Mouse (Mus musculus) heart, embryonic 15.5 days (tissue): Measurements from ENCODE around the gene Gm7137. TPM values are rescaled to one million over a fixed set of nuclear protein-coding genes. Genes with fewer than 3 reads are reported as not detected.
"Not testable (repeated sequence)": the region's sequence is repeated elsewhere in the genome, so short reads cannot be mapped to it uniquely, and the experiment has no call there.

Source experiments
- ATAC-seq: fragments of 200-750 bp; cut with Nextera tagmentation; replicated peaks from 2 replicates; pipeline ENCODE4 v1.8.0; 2017; ENCODE audit warnings: low read depth, moderate TSS enrichment; ENCODE audit not compliant: insufficient number of reproducible peaks, insufficient read depth, low FRiP score
- H3K27ac ChIP-seq: fragments of 300-500 bp; sonication (generic); 2 replicates; pipeline ENCODE4 v1.5.1; 2015; ENCODE audit warnings: mild to moderate bottlenecking, inconsistent platforms
- H3K27me3 ChIP-seq: fragments of 300-500 bp; sonication (generic); 2 replicates; pipeline ENCODE4 v1.6.1; 2015; ENCODE audit warnings: inconsistent platforms
- H3K36me3 ChIP-seq: fragments of 300-500 bp; sonication (generic); 2 replicates; pipeline ENCODE4 v1.6.1; 2015; ENCODE audit warnings: mild to moderate bottlenecking, inconsistent platforms
- H3K4me1 ChIP-seq: fragments of 300-500 bp; sonication (generic); replicated peaks from 2 replicates; pipeline ENCODE4 v1.6.1; 2015; ENCODE audit warnings: inconsistent platforms
- H3K4me2 ChIP-seq: fragments of 300-500 bp; sonication (generic); 2 replicates; pipeline ENCODE4 v1.6.1; 2015; ENCODE audit warnings: inconsistent platforms, mild to moderate bottlenecking, moderate library complexity
- H3K4me3 ChIP-seq: fragments of 300-500 bp; sonication (generic); 2 replicates; pipeline ENCODE4 v1.5.1; 2015; ENCODE audit warnings: mild to moderate bottlenecking, inconsistent platforms
- H3K9ac ChIP-seq: fragments of 300-500 bp; sonication (generic); 2 replicates; pipeline ENCODE4 v1.6.1; 2015; ENCODE audit warnings: mild to moderate bottlenecking, inconsistent platforms
- H3K9me3 ChIP-seq: fragments of 300-500 bp; sonication (generic); replicated peaks from 2 replicates; pipeline ENCODE4 v1.6.1; 2016; ENCODE audit warnings: inconsistent platforms
- WGBS: fragments of 180-500 bp; shearing (Covaris S2); methylation state at CpG from one replicate; pipeline ENCODE4 v1.1.7; 2015; ENCODE audit warnings: mixed read lengths; 5-methylcytosine and 5-hydroxymethylcytosine counted together
- polyA plus RNA-seq: library from polyadenylated mRNA; unstranded; fragments of >200 nt; fragmentation: Nextera tagmentation; extraction: Ambion mirVana; gene quantifications from 2 replicates; pipeline ENCODE4 v1.2.1, GENCODE M21; 2015

Gm7137 gene
- polyA plus RNA-seq, 1 experiment from 2014 or later: not detected

GRCm38 (mm10) chr10:77751254-77751653 lies 36.7 kb downstream of the Gm7137 start, which contains the start of gene Gm9736:
Gene Gm9736 (minus strand): TSS chr10:77751354.
- H3K27me3 ChIP-seq, H3K4me2 ChIP-seq, ATAC-seq, H3K9me3 ChIP-seq, H3K4me1 ChIP-seq, H3K27ac ChIP-seq, H3K36me3 ChIP-seq, H3K9ac ChIP-seq, H3K4me3 ChIP-seq: not testable (repeated sequence)
- 75% methylated on average over 1 of the region's 1 CpGs for WGBS

- H3K4me3 ChIP-seq, H3K27ac ChIP-seq, H3K9ac ChIP-seq, H3K4me1 ChIP-seq, H3K9me3 ChIP-seq, H3K27me3 ChIP-seq, H3K4me2 ChIP-seq, H3K36me3 ChIP-seq, ATAC-seq: not testable (repeated sequence)
- WGBS: 52% methylated on average over 1 of the region's 1 CpGs
Observed at GRCm38 (mm10) chr10:77750686-77751085, 37.3 kb downstream of the Gm7137 start.

DNA sequence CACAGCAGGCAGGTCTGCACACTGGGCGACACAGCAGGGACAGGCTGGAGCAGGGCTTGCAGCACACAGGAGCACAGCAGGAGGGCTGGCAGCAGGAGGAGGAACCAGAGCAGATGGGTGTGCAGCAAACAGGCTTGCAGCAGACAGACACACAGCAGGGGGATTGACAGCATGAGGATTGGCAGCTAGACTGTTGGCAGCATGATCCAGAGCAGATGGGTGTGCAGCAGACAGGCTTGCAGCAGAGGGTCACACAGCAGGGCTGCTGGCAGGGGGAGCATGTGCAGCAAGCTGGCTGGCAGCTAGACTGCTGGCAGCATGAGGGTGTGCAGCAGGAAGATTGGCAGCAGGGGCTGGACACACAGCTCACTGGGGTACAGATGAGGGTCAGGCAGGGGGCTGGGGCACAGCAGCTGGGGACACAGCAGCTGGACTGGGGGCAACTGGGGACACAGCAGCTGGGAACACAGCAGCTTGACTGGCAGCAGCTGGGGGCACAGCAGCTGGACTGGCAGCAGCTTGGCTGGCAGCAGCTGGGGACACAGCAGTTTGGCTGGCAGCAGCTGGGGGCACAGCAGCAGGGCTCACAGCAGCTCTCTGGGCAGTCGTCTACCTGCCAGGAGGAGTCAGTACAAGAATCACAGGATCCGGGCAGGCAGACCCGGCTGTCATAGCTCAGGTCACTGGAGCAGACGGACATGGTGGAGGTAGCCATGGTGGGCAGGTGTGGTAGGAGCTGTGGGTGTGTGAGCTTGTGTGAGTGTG lies 45.9 kb downstream of the Gm7137 start, which contains the start of gene Gm18596:
Gene Gm18596 (minus strand): TSS at position 715 of the 765 bp plus-strand sequence.
- ATAC-seq, H3K4me2 ChIP-seq, H3K27ac ChIP-seq, H3K4me1 ChIP-seq, H3K4me3 ChIP-seq, H3K27me3 ChIP-seq, H3K9ac ChIP-seq, H3K9me3 ChIP-seq, H3K36me3 ChIP-seq: not testable (repeated sequence)
- 44% methylated on average over 5 of the region's 5 CpGs for WGBS

GRCm38 (mm10) chr10:77738929-77739328 lies 49.1 kb downstream of the Gm7137 start:
- H3K4me3 ChIP-seq: no peak overlapping the region
- H3K9me3 ChIP-seq: 0 out of 2 replicates have a peak, but pooled peaks cover 4% of the 10 kb centered on the region
- H3K27me3 ChIP-seq: no peaks in the 10 kb centered on the region
- WGBS: 83% methylated on average over 4 of the region's 4 CpGs
- H3K9ac ChIP-seq: no peak overlapping the region
- no peak overlapping the region for H3K27ac ChIP-seq
- H3K4me1 ChIP-seq: no peaks in the 10 kb centered on the region
- no peak for ATAC-seq
- no peak overlapping the region for H3K4me2 ChIP-seq
- no peaks in the 10 kb centered on the region for H3K36me3 ChIP-seq

Other genes starting within 250 kb of the Gm7137 start
- gene Pttg1ip, start 206.5 kb downstream of the Gm7137 start, polyA plus RNA-seq: 105 and 125 TPM in 2 replicates
- 138 and 169 TPM in 2 replicates for gene Sumo3, start 182.1 kb downstream of the Gm7137 start, polyA plus RNA-seq
- gene Gm49325, start 182.0 kb downstream of the Gm7137 start, polyA plus RNA-seq: 0.60 and 3.9 TPM in 2 replicates
- gene Ube2g2, start 165.9 kb downstream of the Gm7137 start, polyA plus RNA-seq: 66.3 and 85.1 TPM in 2 replicates
- gene Tspear, start 101.6 kb downstream of the Gm7137 start, polyA plus RNA-seq: 0.42 TPM in 1 of 2 replicates, not detected in the other
- not detected in 2 replicates for gene Gm19402, start 97.4 kb downstream of the Gm7137 start, polyA plus RNA-seq
- not detected in 2 replicates for gene Gm9508, start 91.0 kb downstream of the Gm7137 start, polyA plus RNA-seq
- gene Gm10272, start 81.6 kb downstream of the Gm7137 start, polyA plus RNA-seq: not detected in 2 replicates
- gene Gm10024, start 76.7 kb downstream of the Gm7137 start, polyA plus RNA-seq: not detected in 2 replicates
- gene Gm10142, start 72.4 kb downstream of the Gm7137 start, polyA plus RNA-seq: not detected in 2 replicates
- not detected in 2 replicates for gene Krtap12-1, start 67.6 kb downstream of the Gm7137 start, polyA plus RNA-seq
- gene Gm10100, start 61.7 kb downstream of the Gm7137 start, polyA plus RNA-seq: not detected in 2 replicates
- gene Gm18596, start 45.6 kb downstream of the Gm7137 start, polyA plus RNA-seq: not detected in 2 replicates
- not detected in 2 replicates for gene Gm9736, start 36.8 kb downstream of the Gm7137 start, polyA plus RNA-seq
- gene Gm3233, start 28.5 kb downstream of the Gm7137 start, polyA plus RNA-seq: not detected in 2 replicates
- not detected in 2 replicates for gene Gm3238, start 16.9 kb downstream of the Gm7137 start, polyA plus RNA-seq
- gene Gm7138, start 11.3 kb downstream of the Gm7137 start, polyA plus RNA-seq: not detected in 2 replicates
- not detected in 2 replicates for gene Gm3250, start 5.7 kb downstream of the Gm7137 start, polyA plus RNA-seq
- gene Gm9639, start 6.9 kb upstream of the Gm7137 start, polyA plus RNA-seq: not detected in 2 replicates
- not detected in 2 replicates for gene Gm19668, start 10.9 kb upstream of the Gm7137 start, polyA plus RNA-seq
- not detected in 2 replicates for gene Gm9507, start 23.6 kb upstream of the Gm7137 start, polyA plus RNA-seq
- not detected in 2 replicates for gene Gm2696, start 26.5 kb upstream of the Gm7137 start, polyA plus RNA-seq
- gene Krtap10-4, start 38.9 kb upstream of the Gm7137 start, polyA plus RNA-seq: not detected in 2 replicates
- not detected in 2 replicates for gene Krtap10-10, start 47.7 kb upstream of the Gm7137 start, polyA plus RNA-seq
- gene Gm36176, start 58.6 kb upstream of the Gm7137 start, polyA plus RNA-seq: not detected in 2 replicates
- not detected in 2 replicates for gene Gm10318, start 64.7 kb upstream of the Gm7137 start, polyA plus RNA-seq
- gene Gm3285, start 73.8 kb upstream of the Gm7137 start, polyA plus RNA-seq: not detected in 2 replicates
- gene Lrrc3, start 114.3 kb upstream of the Gm7137 start, polyA plus RNA-seq: 1.1 and 2.2 TPM in 2 replicates
- gene Trpm2, start 182.4 kb upstream of the Gm7137 start, polyA plus RNA-seq: 0.34 and 2.5 TPM in 2 replicates
- 16.7 and 20.8 TPM in 2 replicates for gene 1810043G02Rik, start 190.3 kb upstream of the Gm7137 start, polyA plus RNA-seq
- 167 and 185 TPM in 2 replicates for gene Pfkl, start 221.9 kb upstream of the Gm7137 start, polyA plus RNA-seq